Mouse (Mus musculus): ENCODE data around the gene Hnrnpdl.
A peak's percentile ranks its signal among the peaks of the same experiment; 100 is the strongest.

Gene Hnrnpdl

GRCm38 (mm10) chr5:100039602-100040142, at the start of gene Hnrnpdl, which contains the start of gene Enoph1:
TSS of gene Hnrnpdl (minus strand) at chr5:100039664.
TSS of gene Enoph1 (plus strand) at chr5:100039985.
- DNase-seq (ENCODE audit: low spot score), result peak; percentile 95

GRCm38 (mm10) chr5:100085097-100085496, 45.6 kb upstream of the Hnrnpdl start:
- DNase-seq (ENCODE audit: low spot score), result no peak

GRCm38 (mm10) chr5:100083953-100084562, 44.6 kb upstream of the Hnrnpdl start:
- DNase-seq (ENCODE audit: low spot score), result no peak

- no peak for DNase-seq (ENCODE audit: low spot score)
Observed at GRCm38 (mm10) chr5:100082006-100082405, 42.5 kb upstream of the Hnrnpdl start.

GRCm38 (mm10) chr5:100079931-100080275, 40.4 kb upstream of the Hnrnpdl start:
- DNase-seq (ENCODE audit: low spot score), result no peak

GRCm38 (mm10) chr5:100079040-100079930, 39.8 kb upstream of the Hnrnpdl start:
- DNase-seq (ENCODE audit: low spot score), result no peak

GRCm38 (mm10) chr5:100074571-100074970, 35.1 kb upstream of the Hnrnpdl start:
- DNase-seq (ENCODE audit: low spot score), result no peak

GRCm38 (mm10) chr5:100072557-100072956, 33.1 kb upstream of the Hnrnpdl start:
- DNase-seq (ENCODE audit: low spot score), result no peak

GRCm38 (mm10) chr5:100071541-100071940, 32.1 kb upstream of the Hnrnpdl start:
- DNase-seq (ENCODE audit: low spot score), result no peak

GRCm38 (mm10) chr5:100070255-100070654, 30.8 kb upstream of the Hnrnpdl start:
- DNase-seq (ENCODE audit: low spot score), result peak; percentile 73

GRCm38 (mm10) chr5:100069526-100069925, 30.1 kb upstream of the Hnrnpdl start:
- DNase-seq (ENCODE audit: low spot score), result no peak

GRCm38 (mm10) chr5:100067579-100067978, 28.1 kb upstream of the Hnrnpdl start:
- no peak for DNase-seq (ENCODE audit: low spot score)

- no peak for DNase-seq (ENCODE audit: low spot score)
Observed at GRCm38 (mm10) chr5:100060876-100061275, 21.4 kb upstream of the Hnrnpdl start.

- DNase-seq (ENCODE audit: low spot score), result no peak
Observed at GRCm38 (mm10) chr5:100059326-100059725, 19.9 kb upstream of the Hnrnpdl start.

GRCm38 (mm10) chr5:100058729-100059128, 19.3 kb upstream of the Hnrnpdl start:
- DNase-seq (ENCODE audit: low spot score), result no peak

- no peak for DNase-seq (ENCODE audit: low spot score)
Observed at GRCm38 (mm10) chr5:100057461-100058209, 18.2 kb upstream of the Hnrnpdl start.

- no peak for DNase-seq (ENCODE audit: low spot score)
Observed at GRCm38 (mm10) chr5:100055866-100056369, 16.5 kb upstream of the Hnrnpdl start.

- no peak for DNase-seq (ENCODE audit: low spot score)
Observed at GRCm38 (mm10) chr5:100054807-100055547, 15.5 kb upstream of the Hnrnpdl start.

- no peak for DNase-seq (ENCODE audit: low spot score)
Observed at GRCm38 (mm10) chr5:100052728-100053127, 13.3 kb upstream of the Hnrnpdl start.

- DNase-seq (ENCODE audit: low spot score), result no peak
Observed at GRCm38 (mm10) chr5:100049904-100050303, 10.4 kb upstream of the Hnrnpdl start.

GRCm38 (mm10) chr5:100047871-100048270, 8.4 kb upstream of the Hnrnpdl start:
- no peak for DNase-seq (ENCODE audit: low spot score)

All from c-Kit-positive CD71-positive TER-119-positive erythroid progenitor cells, embryonic 14.5 days (primary cell).